Mouse (Mus musculus): ENCODE data around the gene Trem1. TPM values are rescaled to one million over a fixed set of nuclear protein-coding genes. Genes with fewer than 3 reads are reported as not detected.

Trem1 gene
- total RNA-seq, 1 experiment: not detected

DNA sequence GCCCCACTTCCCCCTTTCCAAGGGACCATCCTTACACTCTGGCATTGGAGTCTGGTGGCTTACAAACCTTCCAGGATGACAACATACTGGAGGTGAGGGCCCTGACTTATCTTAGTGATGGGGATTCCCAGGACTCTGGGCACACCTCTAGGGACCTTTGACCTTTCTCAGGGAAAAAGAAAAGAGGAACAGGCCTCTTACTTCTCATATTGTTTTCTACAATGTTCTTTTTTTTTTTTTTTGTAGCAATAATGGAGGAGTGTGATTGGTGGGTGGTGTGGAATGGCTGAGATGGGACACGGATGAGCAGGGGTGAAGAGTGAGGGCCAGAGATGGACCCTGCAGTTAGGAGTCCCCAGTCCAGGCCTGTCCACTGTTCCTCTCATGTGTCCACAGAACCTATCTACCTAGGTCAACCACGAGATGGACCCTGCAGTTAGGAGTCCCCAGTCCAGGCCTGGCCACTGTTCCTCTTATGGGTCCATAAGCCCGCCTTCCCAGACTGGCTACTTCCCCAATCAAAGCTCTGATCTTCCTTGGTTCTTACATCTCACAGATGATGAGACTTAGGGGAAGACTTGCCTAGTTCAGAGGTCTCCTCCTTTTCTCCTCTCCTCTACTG, 31.3 kb downstream of the Trem1 start, which contains the start of gene Treml4:
Treml4 (plus strand) TSS at position 555 of the 622 bp plus-strand sequence.
- no peak for TF ChIP-seq HCFC1 (IDR thresholded peaks at IDR 0.05; ENCODE audit: borderline replicate concordance, insufficient read depth, low read length)
- TF ChIP-seq ZC3H11A (IDR thresholded peaks at IDR 0.05; ENCODE audit: borderline replicate concordance, low read depth, low read length): no peak
- no peak for TF ChIP-seq ZNF384 (IDR thresholded peaks at IDR 0.05; ENCODE audit: low read depth, low read length)
- no peak for TF ChIP-seq MAFK (IDR thresholded peaks at IDR 0.05; ENCODE audit: insufficient read depth, low read depth, low read length)
- TF ChIP-seq CHD2 (IDR thresholded peaks at IDR 0.05; ENCODE audit: low read depth, low read length): no peak
- no peak for DNase-seq (ENCODE audit: low read depth, low spot score)
- in situ Hi-C loops (cut with MboI; ENCODE audit: low sequenced_read_pairs in 2 of 2, unreplicated experiment in 2 of 2): no loop called here
- Histone ChIP-seq H3K4me1 (ENCODE audit: control insufficient read depth in 2 of 2, insufficient read depth in 2 of 2, low read length in 2 of 2, poor library complexity in 1 of 2) (no peaks in the 10 kb centered on the region), H3K9ac (ENCODE audit: insufficient read depth, low read depth, low read length, poor library complexity, severe bottlenecking) (no peak within 1 kb of the TSS), H3K27ac (ENCODE audit: insufficient read depth, low read depth, low read length, poor library complexity, severe bottlenecking) (no peak within 1 kb of the TSS), H3K36me3 (ENCODE audit: control insufficient read depth, insufficient read depth, low read length, poor library complexity, severe bottlenecking) (no peaks in the 10 kb centered on the region), H3K9me3 (ENCODE audit: control insufficient read depth, insufficient read depth, low read depth, low read length) (no peaks in the 10 kb centered on the region), H3K4me3 (ENCODE audit: insufficient read depth in 1 of 2, low read depth in 1 of 2, low read length in 2 of 2, poor library complexity in 1 of 2, severe bottlenecking in 1 of 2) (no peak within 1 kb of the TSS)

DNA sequence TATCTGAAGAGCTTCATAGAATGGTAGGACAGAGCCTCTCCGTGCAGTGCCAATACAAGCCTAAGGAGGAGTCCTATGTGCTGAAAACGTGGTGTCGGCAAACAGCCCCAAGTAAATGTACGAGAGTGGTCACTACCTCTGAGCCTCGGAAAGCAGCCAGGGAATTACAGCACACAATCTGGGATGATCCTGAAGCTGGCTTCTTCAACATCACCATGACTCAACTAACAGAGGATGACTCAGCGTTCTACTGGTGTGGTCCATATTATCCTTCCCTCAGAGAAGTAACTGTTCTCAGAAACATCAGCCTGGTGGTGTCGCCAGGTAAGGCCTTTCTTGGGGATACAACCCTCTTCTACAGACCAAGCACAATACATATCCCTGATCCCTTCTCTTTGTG, 32.1 kb downstream of the Trem1 start:
- no peak overlapping the region for H3K27ac ChIP-seq (ENCODE audit: insufficient read depth, low read depth, low read length, poor library complexity, severe bottlenecking)
- H3K4me3 ChIP-seq (ENCODE audit: insufficient read depth in 1 of 2, low read depth in 1 of 2, low read length in 2 of 2, poor library complexity in 1 of 2, severe bottlenecking in 1 of 2): no peak overlapping the region
- no peaks in the 10 kb centered on the region for H3K36me3 ChIP-seq (ENCODE audit: control insufficient read depth, insufficient read depth, low read length, poor library complexity, severe bottlenecking)
- H3K9ac ChIP-seq (ENCODE audit: insufficient read depth, low read depth, low read length, poor library complexity, severe bottlenecking): no peak overlapping the region
- no peaks in the 10 kb centered on the region for H3K4me1 ChIP-seq (ENCODE audit: control insufficient read depth in 2 of 2, insufficient read depth in 2 of 2, low read length in 2 of 2, poor library complexity in 1 of 2)
- TF ChIP-seq MAFK (IDR thresholded peaks at IDR 0.05; ENCODE audit: insufficient read depth, low read depth, low read length) (peak; percentile 54; the same call in 1 of the 2 replicates), CHD2 (IDR thresholded peaks at IDR 0.05; ENCODE audit: low read depth, low read length) (no peak)
- H3K9me3 ChIP-seq (ENCODE audit: control insufficient read depth, insufficient read depth, low read depth, low read length): no peaks in the 10 kb centered on the region
- in situ Hi-C loops (cut with MboI; ENCODE audit: low sequenced_read_pairs in 2 of 2, unreplicated experiment in 2 of 2): no loop called here
- DNase-seq (ENCODE audit: low read depth, low spot score): no peak

DNA sequence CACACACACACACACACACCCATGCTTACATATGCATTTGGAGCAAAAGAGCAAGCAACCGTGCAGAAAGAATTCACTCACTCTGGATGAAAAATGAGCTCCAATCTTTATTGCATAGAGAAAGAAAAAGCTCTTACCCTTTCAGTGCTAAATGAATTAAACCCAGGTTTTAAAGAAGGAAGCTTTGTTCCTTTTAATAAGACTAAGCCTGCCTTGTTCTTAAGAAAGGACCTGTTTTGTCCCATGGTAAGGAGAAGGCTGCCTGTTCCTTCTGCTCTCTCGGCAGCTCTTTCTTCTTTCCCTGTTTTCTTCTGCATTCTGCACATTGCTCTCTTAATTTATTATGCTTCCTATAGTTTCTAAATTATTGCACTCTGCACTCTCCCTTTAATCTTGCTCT, 33.6 kb downstream of the Trem1 start:
- no peak for TF ChIP-seq ZC3H11A (IDR thresholded peaks at IDR 0.05; ENCODE audit: borderline replicate concordance, low read depth, low read length)
- TF ChIP-seq MAFK (IDR thresholded peaks at IDR 0.05; ENCODE audit: insufficient read depth, low read depth, low read length): no peak
- no peak for TF ChIP-seq CHD2 (IDR thresholded peaks at IDR 0.05; ENCODE audit: low read depth, low read length)
- TF ChIP-seq ZNF384 (IDR thresholded peaks at IDR 0.05; ENCODE audit: low read depth, low read length): no peak
- Histone ChIP-seq H3K4me3 (ENCODE audit: insufficient read depth in 1 of 2, low read depth in 1 of 2, low read length in 2 of 2, poor library complexity in 1 of 2, severe bottlenecking in 1 of 2) (no peak overlapping the region), H3K9ac (ENCODE audit: insufficient read depth, low read depth, low read length, poor library complexity, severe bottlenecking) (no peak overlapping the region), H3K4me1 (ENCODE audit: control insufficient read depth in 2 of 2, insufficient read depth in 2 of 2, low read length in 2 of 2, poor library complexity in 1 of 2) (no peaks in the 10 kb centered on the region), H3K27ac (ENCODE audit: insufficient read depth, low read depth, low read length, poor library complexity, severe bottlenecking) (no peak overlapping the region), H3K9me3 (ENCODE audit: control insufficient read depth, insufficient read depth, low read depth, low read length) (no peaks in the 10 kb centered on the region), H3K36me3 (ENCODE audit: control insufficient read depth, insufficient read depth, low read length, poor library complexity, severe bottlenecking) (no peaks in the 10 kb centered on the region)
- in situ Hi-C loops (cut with MboI; ENCODE audit: low sequenced_read_pairs in 2 of 2, unreplicated experiment in 2 of 2): no loop called here
- DNase-seq (ENCODE audit: low read depth, low spot score): no peak

DNA sequence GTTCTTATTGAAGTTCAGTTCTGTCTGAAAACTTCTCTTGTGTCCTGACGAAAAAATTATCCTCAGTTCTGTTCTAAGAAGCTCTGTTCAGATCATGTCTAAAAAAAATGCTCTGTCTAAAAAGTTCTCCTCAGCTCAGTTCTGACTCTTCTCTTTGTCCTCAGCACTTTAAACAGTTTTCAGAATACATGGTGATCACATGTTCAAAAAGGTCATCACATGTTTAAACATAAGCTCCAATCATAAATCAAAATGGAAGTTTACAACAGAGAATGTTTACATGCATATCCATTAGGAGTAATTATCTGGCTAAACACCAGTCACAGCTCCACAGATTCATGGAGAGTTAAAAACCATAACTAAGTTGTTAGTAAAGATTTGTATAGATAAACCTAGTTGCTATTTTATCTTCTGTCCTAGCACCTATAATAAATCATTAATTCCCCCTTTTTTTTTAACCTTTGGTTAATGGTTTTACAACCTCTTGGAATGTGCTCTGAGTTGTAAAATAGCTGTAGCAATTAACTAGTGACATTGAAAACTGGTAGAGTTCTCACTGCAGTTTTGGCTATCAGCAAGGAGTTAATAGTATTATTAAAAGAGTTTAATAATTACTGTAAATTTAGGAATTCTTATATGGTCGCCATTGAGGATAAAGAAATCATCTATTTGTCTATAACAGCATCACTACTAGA, 34.2 kb downstream of the Trem1 start:
- Histone ChIP-seq H3K9me3 (ENCODE audit: control insufficient read depth, insufficient read depth, low read depth, low read length) (no peaks in the 10 kb centered on the region), H3K9ac (ENCODE audit: insufficient read depth, low read depth, low read length, poor library complexity, severe bottlenecking) (no peak overlapping the region), H3K4me1 (ENCODE audit: control insufficient read depth in 2 of 2, insufficient read depth in 2 of 2, low read length in 2 of 2, poor library complexity in 1 of 2) (no peaks in the 10 kb centered on the region), H3K36me3 (ENCODE audit: control insufficient read depth, insufficient read depth, low read length, poor library complexity, severe bottlenecking) (no peaks in the 10 kb centered on the region), H3K4me3 (ENCODE audit: insufficient read depth in 1 of 2, low read depth in 1 of 2, low read length in 2 of 2, poor library complexity in 1 of 2, severe bottlenecking in 1 of 2) (no peak overlapping the region), H3K27ac (ENCODE audit: insufficient read depth, low read depth, low read length, poor library complexity, severe bottlenecking) (no peak overlapping the region)
- in situ Hi-C loops (cut with MboI; ENCODE audit: low sequenced_read_pairs in 2 of 2, unreplicated experiment in 2 of 2): no loop called here
- TF ChIP-seq HCFC1 (IDR thresholded peaks at IDR 0.05; ENCODE audit: borderline replicate concordance, insufficient read depth, low read length) (no peak), ZC3H11A (IDR thresholded peaks at IDR 0.05; ENCODE audit: borderline replicate concordance, low read depth, low read length) (no peak), CHD2 (IDR thresholded peaks at IDR 0.05; ENCODE audit: low read depth, low read length) (no peak)
- DNase-seq (ENCODE audit: low read depth, low spot score): no peak

DNA sequence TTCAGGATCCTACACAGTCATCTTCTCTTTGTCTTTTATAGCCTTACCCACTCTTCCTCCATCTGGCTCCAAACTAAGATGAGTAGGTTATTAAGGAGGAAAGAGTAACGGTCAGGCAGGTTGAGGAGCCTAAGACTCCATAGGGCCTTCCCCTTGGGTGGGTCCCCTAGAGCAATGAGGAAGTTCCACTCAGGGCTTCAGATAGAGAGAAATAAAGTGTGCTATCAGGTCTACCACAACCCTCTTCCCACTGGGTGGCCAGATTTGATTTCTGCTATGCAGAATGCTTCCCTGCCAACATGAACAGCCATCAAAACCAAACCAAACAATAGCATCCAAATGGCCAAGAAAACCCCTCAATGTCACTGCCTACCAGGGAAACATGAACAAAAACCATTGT, 35.0 kb downstream of the Trem1 start:
- no peaks in the 10 kb centered on the region for H3K9me3 ChIP-seq (ENCODE audit: control insufficient read depth, insufficient read depth, low read depth, low read length)
- no peaks in the 10 kb centered on the region for H3K4me1 ChIP-seq (ENCODE audit: control insufficient read depth in 2 of 2, insufficient read depth in 2 of 2, low read length in 2 of 2, poor library complexity in 1 of 2)
- no peaks in the 10 kb centered on the region for H3K36me3 ChIP-seq (ENCODE audit: control insufficient read depth, insufficient read depth, low read length, poor library complexity, severe bottlenecking)
- H3K4me3 ChIP-seq (ENCODE audit: insufficient read depth in 1 of 2, low read depth in 1 of 2, low read length in 2 of 2, poor library complexity in 1 of 2, severe bottlenecking in 1 of 2): no peak overlapping the region
- H3K9ac ChIP-seq (ENCODE audit: insufficient read depth, low read depth, low read length, poor library complexity, severe bottlenecking): no peak overlapping the region
- no peak overlapping the region for H3K27ac ChIP-seq (ENCODE audit: insufficient read depth, low read depth, low read length, poor library complexity, severe bottlenecking)
- no peak for DNase-seq (ENCODE audit: low read depth, low spot score)
- TF ChIP-seq HCFC1 (IDR thresholded peaks at IDR 0.05; ENCODE audit: borderline replicate concordance, insufficient read depth, low read length): no peak
- TF ChIP-seq ZNF384 (IDR thresholded peaks at IDR 0.05; ENCODE audit: low read depth, low read length): no peak
- TF ChIP-seq CHD2 (IDR thresholded peaks at IDR 0.05; ENCODE audit: low read depth, low read length): no peak
- TF ChIP-seq ZC3H11A (IDR thresholded peaks at IDR 0.05; ENCODE audit: borderline replicate concordance, low read depth, low read length): no peak
- TF ChIP-seq MAFK (IDR thresholded peaks at IDR 0.05; ENCODE audit: insufficient read depth, low read depth, low read length): no peak
- in situ Hi-C loops (cut with MboI; ENCODE audit: low sequenced_read_pairs in 2 of 2, unreplicated experiment in 2 of 2): no loop called here

All from ES-E14 (cell line).